Mouse (Mus musculus): ENCODE results near the gene Cflar. TPM values are rescaled to one million over a fixed set of nuclear protein-coding genes. Genes with fewer than 3 reads are reported as not detected.

The Cflar gene
- polyA plus RNA-seq, 1 experiment from 2014 or later: 28.9 TPM

DNA sequence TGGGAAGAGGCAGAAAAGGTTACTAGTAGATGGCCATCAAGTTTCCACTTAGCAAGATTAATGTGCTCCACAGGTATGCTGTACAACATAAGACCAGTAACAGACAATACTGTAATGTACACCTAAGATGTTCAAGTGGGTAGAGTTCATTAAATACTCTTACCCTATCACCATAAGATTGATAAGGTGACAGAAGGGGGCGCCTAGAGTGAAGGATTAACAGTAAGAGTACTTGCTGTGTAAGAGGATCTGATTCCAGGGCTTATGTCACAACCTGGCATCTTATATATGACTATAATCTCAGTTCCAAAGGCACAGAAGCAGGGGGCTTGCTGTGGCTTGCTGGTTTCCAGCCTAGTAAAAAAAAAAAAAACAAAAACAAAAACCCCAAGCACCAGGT is 66.9 kb downstream of the Cflar start:
- no peak overlapping the region for H3K4me2 ChIP-seq (replicated peaks; ENCODE audit: low read depth)
- 7% methylated on average over 1 of the region's 1 CpGs for WGBS
- H3K27ac ChIP-seq (ENCODE audit: low read depth, low read length): peak overlapping the region; percentile 42
- 0 out of 2 replicates have a peak, but pooled peaks have one; percentile 23 for TF ChIP-seq CTCF (IDR thresholded peaks at IDR 0.05; ENCODE audit: low read depth)
- no peak for ATAC-seq
- H3K4me1 ChIP-seq (replicated peaks; ENCODE audit: control insufficient read depth, insufficient read depth, low read length): no peaks in the 10 kb centered on the region
- no peak overlapping the region for H3K9ac ChIP-seq (ENCODE audit: low read depth, low read length)
- H3K27me3 ChIP-seq (replicated peaks; ENCODE audit: control insufficient read depth, insufficient read depth, low read length): no peaks in the 10 kb centered on the region
- H3K4me3 ChIP-seq (ENCODE audit: low read depth, low read length): no peak overlapping the region
- no peaks in the 10 kb centered on the region for H3K9me3 ChIP-seq (ENCODE audit: control insufficient read depth)
- H3K36me3 ChIP-seq (ENCODE audit: control insufficient read depth, insufficient read depth): no peaks in the 10 kb centered on the region

DNA sequence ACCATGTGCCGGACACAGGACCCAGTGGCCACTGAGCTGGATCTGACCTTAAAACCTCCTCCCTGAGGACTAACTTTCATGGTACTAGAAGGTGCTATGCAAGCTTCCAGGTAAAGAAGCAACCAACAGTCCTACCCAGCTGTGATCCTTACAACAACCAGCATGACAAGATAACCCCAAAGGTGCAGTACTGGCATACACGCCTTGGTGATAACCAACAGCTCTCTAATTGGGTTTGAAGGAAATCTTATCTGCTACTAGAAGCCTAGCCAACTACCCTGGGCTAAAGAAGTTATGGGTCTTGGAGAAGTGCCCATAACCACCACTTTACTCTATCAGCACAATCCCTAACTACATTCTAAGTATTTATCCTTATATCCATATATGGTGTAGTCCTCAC is 75.0 kb downstream of the Cflar start:
- H3K27me3 ChIP-seq (replicated peaks; ENCODE audit: control insufficient read depth, insufficient read depth, low read length): no peaks in the 10 kb centered on the region

DNA sequence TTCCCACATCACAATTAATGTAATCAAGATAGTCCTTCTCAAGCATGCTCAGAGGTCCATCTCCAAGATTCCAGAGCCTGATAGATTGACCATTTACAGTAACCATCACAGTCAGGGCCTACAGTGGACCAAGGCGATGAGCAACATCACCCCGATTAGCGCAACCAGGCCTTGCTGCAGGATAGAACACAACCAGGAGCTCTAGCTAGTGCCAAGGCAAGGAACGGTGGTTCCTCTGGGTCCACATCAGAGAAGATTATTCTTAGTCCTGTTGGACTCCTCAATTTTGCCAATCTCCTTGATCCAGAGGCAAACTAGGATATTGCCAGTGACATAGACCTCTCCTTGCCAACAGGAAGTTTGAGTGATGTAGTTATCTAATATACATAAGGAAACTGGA is 77.1 kb downstream of the Cflar start:
- 96% methylated on average over 4 of the region's 4 CpGs for WGBS

More for the DNA sequence above, 75.0 kb downstream of the Cflar start:
- Histone ChIP-seq H3K4me3 (ENCODE audit: low read depth, low read length) (no peak overlapping the region), H3K9me3 (ENCODE audit: control insufficient read depth) (no peaks in the 10 kb centered on the region), H3K4me2 (replicated peaks; ENCODE audit: low read depth) (no peak overlapping the region), H3K9ac (ENCODE audit: low read depth, low read length) (no peak overlapping the region), H3K4me1 (replicated peaks; ENCODE audit: control insufficient read depth, insufficient read depth, low read length) (no peaks in the 10 kb centered on the region), H3K36me3 (ENCODE audit: control insufficient read depth, insufficient read depth) (no peaks in the 10 kb centered on the region), H3K27ac (ENCODE audit: low read depth, low read length) (no peak overlapping the region)
- ATAC-seq: no peak
- 85% methylated on average over 2 of the region's 2 CpGs for WGBS
- TF ChIP-seq CTCF (IDR thresholded peaks at IDR 0.05; ENCODE audit: low read depth): no peak

DNA sequence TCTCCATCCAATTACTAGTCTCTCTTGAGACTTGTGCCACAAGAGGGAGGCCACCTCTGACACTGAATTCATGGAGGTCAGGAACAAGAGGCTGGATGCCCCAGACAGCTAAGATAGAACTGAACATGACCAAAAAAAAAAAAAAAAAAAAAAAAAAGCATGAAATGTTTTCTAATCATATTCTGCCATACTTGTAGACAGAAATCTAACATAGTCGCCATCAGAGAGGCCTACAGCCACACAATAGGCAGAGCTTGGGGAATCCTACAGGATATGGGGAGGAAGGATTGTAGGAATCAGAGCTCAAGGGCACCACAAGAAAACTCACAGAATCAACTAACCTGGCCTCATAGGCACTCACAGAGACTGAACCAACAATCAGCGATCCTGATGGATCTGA is 83.4 kb downstream of the Cflar start:
- 41% methylated on average over 2 of the region's 2 CpGs for WGBS
- Histone ChIP-seq H3K4me1 (replicated peaks; ENCODE audit: control insufficient read depth, insufficient read depth, low read length) (peaks cover 9% of the 10 kb centered on the region; the same call in 1 of the 2 replicates), H3K27ac (ENCODE audit: low read depth, low read length) (peak overlapping the region; percentile 98), H3K9me3 (ENCODE audit: control insufficient read depth) (no peaks in the 10 kb centered on the region), H3K27me3 (replicated peaks; ENCODE audit: control insufficient read depth, insufficient read depth, low read length) (no peaks in the 10 kb centered on the region), H3K4me2 (replicated peaks; ENCODE audit: low read depth) (peak overlapping the region; percentile 82; the same call in 1 of the 2 replicates), H3K4me3 (ENCODE audit: low read depth, low read length) (peak overlapping the region; percentile 65; the same call in 1 of the 2 replicates), H3K36me3 (ENCODE audit: control insufficient read depth, insufficient read depth) (peaks cover 8% of the 10 kb centered on the region; the same call in 1 of the 2 replicates), H3K9ac (ENCODE audit: low read depth, low read length) (0 out of 2 replicates have a peak overlapping the region, but pooled peaks have one; percentile 92)
- no peak; the same call in 1 of the 2 replicates for TF ChIP-seq CTCF (IDR thresholded peaks at IDR 0.05; ENCODE audit: low read depth)
- no peak; the same call in 1 of the 2 replicates for ATAC-seq

More for the DNA sequence above, 77.1 kb downstream of the Cflar start:
- no peak for TF ChIP-seq CTCF (IDR thresholded peaks at IDR 0.05; ENCODE audit: low read depth)
- Histone ChIP-seq H3K27me3 (replicated peaks; ENCODE audit: control insufficient read depth, insufficient read depth, low read length) (no peaks in the 10 kb centered on the region), H3K4me1 (replicated peaks; ENCODE audit: control insufficient read depth, insufficient read depth, low read length) (no peaks in the 10 kb centered on the region), H3K9ac (ENCODE audit: low read depth, low read length) (no peak overlapping the region), H3K36me3 (ENCODE audit: control insufficient read depth, insufficient read depth) (no peaks in the 10 kb centered on the region), H3K4me3 (ENCODE audit: low read depth, low read length) (no peak overlapping the region), H3K9me3 (ENCODE audit: control insufficient read depth) (no peaks in the 10 kb centered on the region), H3K27ac (ENCODE audit: low read depth, low read length) (no peak overlapping the region), H3K4me2 (replicated peaks; ENCODE audit: low read depth) (no peak overlapping the region)
- no peak for ATAC-seq

DNA sequence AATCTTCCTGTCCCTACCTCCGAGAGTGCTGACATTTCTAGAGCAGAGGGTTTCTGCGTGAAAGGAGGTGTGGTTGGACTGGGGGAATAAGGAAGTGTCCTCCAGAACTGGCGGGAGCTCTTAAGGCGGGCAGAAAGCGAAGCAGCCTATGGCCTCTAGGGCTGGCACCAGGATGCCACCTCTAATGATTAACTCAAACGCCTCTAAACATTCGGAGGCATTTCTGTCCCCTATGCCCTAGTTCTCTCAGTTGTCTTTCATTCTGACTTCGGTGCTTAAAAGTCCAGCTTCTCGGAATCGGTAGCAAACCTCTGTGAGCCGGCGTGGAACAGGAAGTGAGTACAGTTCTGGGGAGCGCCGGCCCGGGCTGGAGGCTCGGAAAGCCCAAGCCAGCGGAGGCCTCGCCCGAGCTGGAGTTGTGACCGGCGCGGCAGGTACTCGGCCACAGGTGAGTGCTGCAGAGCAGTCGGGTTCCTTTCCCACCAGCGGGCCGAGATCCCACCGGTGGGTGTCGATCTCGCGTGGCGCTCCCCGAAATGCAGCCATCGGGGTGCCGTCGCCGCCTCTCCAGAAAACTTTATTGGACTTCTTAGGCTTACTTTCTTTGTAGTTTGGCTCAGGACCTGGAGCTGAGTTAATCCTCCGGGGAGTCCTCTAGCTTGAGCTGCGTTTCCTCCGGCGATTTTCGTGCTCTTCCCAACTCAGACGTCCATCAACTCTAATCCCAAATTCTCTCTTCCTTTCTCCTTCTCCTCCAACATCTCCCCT is 84.2 kb downstream of the Cflar start, which contains the start of gene Casp8:
Gene Casp8 (plus strand): TSS at position 84 of the 768 bp plus-strand sequence.
- Histone ChIP-seq H3K36me3 (ENCODE audit: control insufficient read depth, insufficient read depth) (peaks cover 8% of the 10 kb centered on the region; the same call in 1 of the 2 replicates), H3K27me3 (replicated peaks; ENCODE audit: control insufficient read depth, insufficient read depth, low read length) (no peaks in the 10 kb centered on the region), H3K4me3 (ENCODE audit: low read depth, low read length) (peak within 1 kb of the TSS; percentile 65), H3K9ac (ENCODE audit: low read depth, low read length) (peak within 1 kb of the TSS; percentile 92), H3K9me3 (ENCODE audit: control insufficient read depth) (no peaks in the 10 kb centered on the region), H3K4me2 (replicated peaks; ENCODE audit: low read depth) (peak within 1 kb of the TSS; percentile 82), H3K4me1 (replicated peaks; ENCODE audit: control insufficient read depth, insufficient read depth, low read length) (peaks cover 9% of the 10 kb centered on the region; the same call in 1 of the 2 replicates), H3K27ac (ENCODE audit: low read depth, low read length) (peak within 1 kb of the TSS; percentile 98)
- under 1% methylated on average over 42 of the region's 42 CpGs for WGBS
- no peak for TF ChIP-seq CTCF (IDR thresholded peaks at IDR 0.05; ENCODE audit: low read depth)
- ATAC-seq: peak; percentile 98

DNA sequence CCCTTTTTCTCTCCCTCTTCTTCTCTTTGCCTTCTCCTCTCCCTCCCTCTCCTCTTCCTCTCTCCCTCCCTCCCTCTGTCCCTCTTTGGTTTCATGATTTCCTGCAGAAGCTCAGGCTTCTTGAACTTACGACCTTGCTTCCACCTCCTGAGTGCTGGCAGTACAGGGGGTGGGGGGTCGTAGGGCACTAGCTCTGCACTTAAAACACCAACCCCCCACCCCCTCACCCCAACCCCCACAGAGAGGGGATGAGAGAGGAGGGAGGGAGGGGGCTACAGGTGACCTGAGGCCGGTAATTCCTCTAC is 84.7 kb downstream of the Cflar start:
- H3K4me3 ChIP-seq (ENCODE audit: low read depth, low read length): peak overlapping the region; percentile 65
- H3K4me2 ChIP-seq (replicated peaks; ENCODE audit: low read depth): peak overlapping the region; percentile 82
- no peaks in the 10 kb centered on the region for H3K27me3 ChIP-seq (replicated peaks; ENCODE audit: control insufficient read depth, insufficient read depth, low read length)
- WGBS: 0% methylated on average over 3 of the region's 3 CpGs
- no peaks in the 10 kb centered on the region for H3K9me3 ChIP-seq (ENCODE audit: control insufficient read depth)
- H3K36me3 ChIP-seq (ENCODE audit: control insufficient read depth, insufficient read depth): peaks cover 8% of the 10 kb centered on the region; the same call in 1 of the 2 replicates
- peaks cover 9% of the 10 kb centered on the region; the same call in 1 of the 2 replicates for H3K4me1 ChIP-seq (replicated peaks; ENCODE audit: control insufficient read depth, insufficient read depth, low read length)
- peak overlapping the region; percentile 98 for H3K27ac ChIP-seq (ENCODE audit: low read depth, low read length)
- H3K9ac ChIP-seq (ENCODE audit: low read depth, low read length): peak overlapping the region; percentile 92
- TF ChIP-seq CTCF (IDR thresholded peaks at IDR 0.05; ENCODE audit: low read depth): no peak
- 0 out of 2 replicates have a peak, but pooled peaks have one; percentile 1 for ATAC-seq

Data from intestine, postnatal 0 days (tissue).